Mouse (Mus musculus): ENCODE results near the gene Ccr4. TPM values are rescaled to one million over a fixed set of nuclear protein-coding genes. Genes with fewer than 3 reads are reported as not detected.

Gene Ccr4
- polyA plus RNA-seq, 1 experiment from 2014 or later, result not detected

- WGBS (ENCODE audit: insufficient replicate concordance), result 82% methylated on average over 7 of the region's 7 CpGs
- no peak overlapping the region for H3K4me3 ChIP-seq
- H3K4me1 ChIP-seq, result peaks cover 16% of the 10 kb centered on the region
- H3K9me3 ChIP-seq (replicated peaks), result no peaks in the 10 kb centered on the region
- H3K9ac ChIP-seq, result no peak overlapping the region
- no peaks in the 10 kb centered on the region for H3K27me3 ChIP-seq (replicated peaks)
- no peak for ATAC-seq
- H3K4me2 ChIP-seq, result no peak overlapping the region
- H3K27ac ChIP-seq, result no peak overlapping the region
- H3K36me3 ChIP-seq, result peaks cover 38% of the 10 kb centered on the region
Measured at GRCm38 (mm10) chr9:114462569-114462968, 42.1 kb downstream of the Ccr4 start.

- Histone ChIP-seq H3K27ac (no peak overlapping the region), H3K4me2 (no peak overlapping the region), H3K4me3 (no peak overlapping the region), H3K9ac (no peak overlapping the region), H3K36me3 (peaks cover 27% of the 10 kb centered on the region), H3K27me3 (replicated peaks) (no peaks in the 10 kb centered on the region), H3K4me1 (no peaks in the 10 kb centered on the region), H3K9me3 (replicated peaks) (no peaks in the 10 kb centered on the region)
- no peak for ATAC-seq
- WGBS (ENCODE audit: insufficient replicate concordance), result 69% methylated on average over 3 of the region's 3 CpGs
Measured at GRCm38 (mm10) chr9:114458436-114458835, 46.3 kb downstream of the Ccr4 start.

GRCm38 (mm10) chr9:114455420-114455819, 49.3 kb downstream of the Ccr4 start:
- no peak overlapping the region for H3K9ac ChIP-seq
- H3K4me3 ChIP-seq, result no peak overlapping the region
- H3K27me3 ChIP-seq (replicated peaks), result no peaks in the 10 kb centered on the region
- no peak for ATAC-seq
- WGBS (ENCODE audit: insufficient replicate concordance), result 79% methylated on average over 2 of the region's 2 CpGs
- H3K36me3 ChIP-seq, result peaks cover 13% of the 10 kb centered on the region; the same call in 1 of the 2 replicates
- H3K27ac ChIP-seq, result no peak overlapping the region
- H3K4me1 ChIP-seq, result no peaks in the 10 kb centered on the region
- H3K9me3 ChIP-seq (replicated peaks), result no peaks in the 10 kb centered on the region
- H3K4me2 ChIP-seq, result no peak overlapping the region

GRCm38 (mm10) chr9:114452418-114452817, 52.3 kb downstream of the Ccr4 start:
- Histone ChIP-seq H3K27me3 (replicated peaks) (no peaks in the 10 kb centered on the region), H3K4me1 (peaks cover 14% of the 10 kb centered on the region), H3K36me3 (0 out of 2 replicates have a peak, but pooled peaks cover 7% of the 10 kb centered on the region), H3K9ac (no peak overlapping the region), H3K4me3 (no peak overlapping the region), H3K27ac (no peak overlapping the region), H3K9me3 (replicated peaks) (no peaks in the 10 kb centered on the region), H3K4me2 (no peak overlapping the region)
- no peak for ATAC-seq
- 77% methylated on average over 6 of the region's 6 CpGs for WGBS (ENCODE audit: insufficient replicate concordance)

GRCm38 (mm10) chr9:114451615-114452014, 53.1 kb downstream of the Ccr4 start:
- H3K9me3 ChIP-seq (replicated peaks), result no peaks in the 10 kb centered on the region
- H3K4me2 ChIP-seq, result no peak overlapping the region
- peaks cover 14% of the 10 kb centered on the region for H3K4me1 ChIP-seq
- 0 out of 2 replicates have a peak, but pooled peaks cover 2% of the 10 kb centered on the region for H3K36me3 ChIP-seq
- no peak overlapping the region for H3K9ac ChIP-seq
- H3K4me3 ChIP-seq, result no peak overlapping the region
- no peak for ATAC-seq
- no peak overlapping the region for H3K27ac ChIP-seq
- no peaks in the 10 kb centered on the region for H3K27me3 ChIP-seq (replicated peaks)
- 78% methylated on average over 7 of the region's 7 CpGs for WGBS (ENCODE audit: insufficient replicate concordance)

- Histone ChIP-seq H3K27ac (0 out of 2 replicates have a peak overlapping the region, but pooled peaks have one; percentile 46), H3K4me2 (peak overlapping the region; percentile 31; the same call in 1 of the 2 replicates), H3K9ac (no peak overlapping the region), H3K9me3 (replicated peaks) (no peaks in the 10 kb centered on the region), H3K27me3 (replicated peaks) (no peaks in the 10 kb centered on the region), H3K4me3 (no peak overlapping the region), H3K36me3 (no peaks in the 10 kb centered on the region), H3K4me1 (peaks cover 14% of the 10 kb centered on the region)
- WGBS (ENCODE audit: insufficient replicate concordance), result 51% methylated on average over 13 of the region's 13 CpGs
- peak; percentile 85 for ATAC-seq
Measured at GRCm38 (mm10) chr9:114449120-114449754, 55.5 kb downstream of the Ccr4 start.

- H3K27me3 ChIP-seq (replicated peaks), result no peaks in the 10 kb centered on the region
- H3K9me3 ChIP-seq (replicated peaks), result no peaks in the 10 kb centered on the region
- H3K4me3 ChIP-seq, result no peak overlapping the region
- H3K27ac ChIP-seq, result 0 out of 2 replicates have a peak overlapping the region, but pooled peaks have one; percentile 46
- H3K9ac ChIP-seq, result no peak overlapping the region
- WGBS (ENCODE audit: insufficient replicate concordance), result 58% methylated on average over 5 of the region's 5 CpGs
- no peaks in the 10 kb centered on the region for H3K36me3 ChIP-seq
- H3K4me2 ChIP-seq, result peak overlapping the region; percentile 31; the same call in 1 of the 2 replicates
- peaks cover 14% of the 10 kb centered on the region for H3K4me1 ChIP-seq
- ATAC-seq, result peak; percentile 77
Measured at GRCm38 (mm10) chr9:114448700-114449099, 56.0 kb downstream of the Ccr4 start.

GRCm38 (mm10) chr9:114446887-114447286, 57.8 kb downstream of the Ccr4 start:
- H3K27ac ChIP-seq, result no peak overlapping the region
- peaks cover 14% of the 10 kb centered on the region for H3K4me1 ChIP-seq
- H3K4me2 ChIP-seq, result no peak overlapping the region
- no peak overlapping the region for H3K4me3 ChIP-seq
- H3K27me3 ChIP-seq (replicated peaks), result no peaks in the 10 kb centered on the region
- no peaks in the 10 kb centered on the region for H3K9me3 ChIP-seq (replicated peaks)
- no peak overlapping the region for H3K9ac ChIP-seq
- 83% methylated on average over 8 of the region's 8 CpGs for WGBS (ENCODE audit: insufficient replicate concordance)
- 0 out of 2 replicates have a peak, but pooled peaks cover 4% of the 10 kb centered on the region for H3K36me3 ChIP-seq
- no peak for ATAC-seq

GRCm38 (mm10) chr9:114443351-114443750, 61.4 kb downstream of the Ccr4 start:
- no peak for ATAC-seq
- Histone ChIP-seq H3K9me3 (replicated peaks) (no peaks in the 10 kb centered on the region), H3K27ac (no peak overlapping the region), H3K9ac (no peak overlapping the region), H3K4me2 (no peak overlapping the region), H3K4me1 (peaks cover 2% of the 10 kb centered on the region; the same call in 1 of the 2 replicates), H3K27me3 (replicated peaks) (no peaks in the 10 kb centered on the region), H3K4me3 (no peak overlapping the region), H3K36me3 (0 out of 2 replicates have a peak, but pooled peaks cover 4% of the 10 kb centered on the region)
- 81% methylated on average over 8 of the region's 8 CpGs for WGBS (ENCODE audit: insufficient replicate concordance)

- ATAC-seq, result no peak
- 84% methylated on average over 9 of the region's 9 CpGs for WGBS (ENCODE audit: insufficient replicate concordance)
- Histone ChIP-seq H3K9ac (no peak overlapping the region), H3K36me3 (0 out of 2 replicates have a peak, but pooled peaks cover 4% of the 10 kb centered on the region), H3K4me1 (no peaks in the 10 kb centered on the region), H3K9me3 (replicated peaks) (no peaks in the 10 kb centered on the region), H3K27me3 (replicated peaks) (no peaks in the 10 kb centered on the region), H3K27ac (no peak overlapping the region), H3K4me2 (no peak overlapping the region), H3K4me3 (no peak overlapping the region)
Measured at GRCm38 (mm10) chr9:114442893-114443292, 61.8 kb downstream of the Ccr4 start.

GRCm38 (mm10) chr9:114442225-114442624, 62.5 kb downstream of the Ccr4 start:
- Histone ChIP-seq H3K27ac (no peak overlapping the region), H3K36me3 (peaks cover 8% of the 10 kb centered on the region; the same call in 1 of the 2 replicates)
- WGBS (ENCODE audit: insufficient replicate concordance), result 76% methylated on average over 9 of the region's 9 CpGs

GRCm38 (mm10) chr9:114440548-114440947, 64.2 kb downstream of the Ccr4 start:
- H3K9me3 ChIP-seq (replicated peaks), result no peaks in the 10 kb centered on the region
- H3K4me1 ChIP-seq, result 0 out of 2 replicates have a peak, but pooled peaks cover 1% of the 10 kb centered on the region
- no peak for ATAC-seq
- no peak overlapping the region for H3K4me3 ChIP-seq
- 64% methylated on average over 10 of the region's 10 CpGs for WGBS (ENCODE audit: insufficient replicate concordance)
- peaks cover 13% of the 10 kb centered on the region for H3K36me3 ChIP-seq
- no peak overlapping the region for H3K4me2 ChIP-seq
- H3K27ac ChIP-seq, result no peak overlapping the region
- H3K27me3 ChIP-seq (replicated peaks), result no peaks in the 10 kb centered on the region
- no peak overlapping the region for H3K9ac ChIP-seq

More at GRCm38 (mm10) chr9:114442225-114442624, 62.5 kb downstream of the Ccr4 start:
- H3K27me3 ChIP-seq (replicated peaks), result no peaks in the 10 kb centered on the region
- no peak for ATAC-seq
- H3K9me3 ChIP-seq (replicated peaks), result no peaks in the 10 kb centered on the region
- H3K4me1 ChIP-seq, result no peaks in the 10 kb centered on the region
- H3K9ac ChIP-seq, result no peak overlapping the region
- no peak overlapping the region for H3K4me2 ChIP-seq
- no peak overlapping the region for H3K4me3 ChIP-seq

Data from liver, embryonic 12.5 days (tissue).